Mouse (Mus musculus): ENCODE results near the gene Npcd.

DNA sequence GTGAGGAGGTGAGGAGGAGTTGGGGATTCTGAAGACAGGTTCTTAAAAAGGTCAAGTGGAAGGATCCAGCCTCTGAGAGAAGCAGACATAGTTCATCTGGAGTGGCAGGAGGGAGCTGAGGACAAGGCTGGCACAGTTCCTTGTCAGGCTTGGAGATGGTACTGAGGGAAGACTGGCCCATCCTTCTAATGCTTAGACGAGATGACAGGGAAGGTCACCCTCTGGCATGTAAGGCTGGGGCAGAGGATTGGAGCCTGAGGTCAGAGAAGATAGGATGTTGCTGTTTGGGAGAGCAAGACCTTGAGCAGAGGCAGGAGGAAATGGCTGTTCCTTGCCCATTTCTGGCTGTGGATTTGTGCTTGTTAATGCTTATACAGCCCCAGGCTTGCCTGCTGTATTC, 49.0 kb downstream of the Npcd start:
- TF ChIP-seq CTCF (IDR thresholded peaks at IDR 0.05; ENCODE audit: insufficient read depth, low read length) (no peak), POLR2A (IDR thresholded peaks at IDR 0.05; ENCODE audit: borderline replicate concordance, extremely low read depth, low read depth, low read length) (no peak)

All from lung, adult 2 months (tissue).